Mouse (Mus musculus) layer of hippocampus, postnatal 25 days (tissue): ENCODE data around the gene Ly75. TPM values are rescaled to one million over a fixed set of nuclear protein-coding genes. Genes with fewer than 3 reads are reported as not detected.

Source experiments
- DNase-seq, 2 experiments: peaks; one replicate each; pipeline ENCODE4 v3.0.0; 2022; ENCODE audit warnings: mixed read lengths in 2 of 2, low spot score in 1 of 2; ENCODE audit errors: extremely low spot score in 1 of 2
- total RNA-seq, 2 experiments: library from RNA; stranded (reverse); gene quantifications; 2 replicates each; pipeline ENCODE4 v1.2.3; 2021

The Ly75 gene
- total RNA-seq, 2 experiments from 2014 or later = 1.1 to 1.2 TPM

DNA sequence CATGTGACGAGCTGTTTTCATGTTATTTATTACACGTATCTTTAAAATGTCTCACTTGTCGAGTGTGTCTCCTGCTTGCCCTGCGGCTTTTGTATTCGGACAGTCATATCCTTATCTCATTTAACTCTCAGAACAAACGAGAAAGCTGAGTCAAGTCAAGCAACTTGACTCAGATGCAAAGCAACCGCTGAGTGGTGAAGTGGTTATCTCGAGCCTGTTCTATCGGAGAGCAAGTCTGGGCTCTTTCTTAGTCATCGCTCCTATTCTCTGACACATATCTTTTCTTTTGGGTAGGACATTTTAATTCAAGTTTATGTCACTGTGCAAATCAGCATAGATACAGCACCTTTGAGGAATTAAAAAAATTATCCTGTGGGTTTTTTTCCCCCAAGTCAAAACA, 54.5 kb downstream of the Ly75 start:
- DNase-seq = no peak

DNA sequence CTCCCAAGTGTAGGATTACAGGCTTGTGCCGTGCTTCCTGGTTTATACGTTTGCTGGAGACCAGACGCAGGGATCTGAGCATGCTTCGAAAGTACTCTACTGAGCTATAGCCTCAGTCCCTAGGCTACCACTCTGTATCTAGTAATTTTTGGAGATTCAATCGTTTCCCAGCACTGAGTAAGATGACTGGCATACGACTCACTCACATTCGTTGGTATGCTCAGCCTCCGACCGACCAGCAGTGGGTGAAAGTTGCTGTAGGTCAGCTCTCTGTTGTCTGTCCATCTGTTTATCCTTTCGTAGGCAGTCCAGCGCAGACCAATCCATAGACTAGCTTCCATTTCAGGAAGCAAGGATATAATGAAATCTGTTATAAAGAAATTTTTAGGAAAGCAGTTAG, 55.5 kb downstream of the Ly75 start:
- no peak for DNase-seq

GRCm38 (mm10) chr2:60326948-60327347, 56.2 kb downstream of the Ly75 start:
- no peak for DNase-seq

DNA sequence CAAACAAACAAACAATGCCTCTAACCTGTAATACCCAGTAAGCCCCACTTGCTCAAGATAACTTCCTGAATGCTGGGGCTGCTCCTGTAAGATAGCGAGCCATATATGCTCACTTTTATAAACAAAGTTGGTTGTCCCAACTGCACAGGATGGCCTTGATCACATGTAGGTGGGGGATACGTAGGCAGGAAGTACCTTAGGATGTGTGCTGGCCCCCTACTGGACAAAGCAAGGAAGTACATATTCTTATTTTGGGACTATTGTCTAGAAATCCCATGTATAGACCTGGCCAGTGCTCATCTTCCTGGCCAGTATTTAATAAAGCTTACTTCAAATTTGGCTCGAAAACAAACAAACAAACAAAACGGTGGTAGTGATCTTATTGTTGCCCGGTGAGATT, 59.7 kb downstream of the Ly75 start:
- DNase-seq = no peak

- DNase-seq = no peak
Observed at GRCm38 (mm10) chr2:60322031-60322726, 60.9 kb downstream of the Ly75 start.

- no peak for DNase-seq
Observed at GRCm38 (mm10) chr2:60303796-60304195, 79.3 kb downstream of the Ly75 start.

DNA sequence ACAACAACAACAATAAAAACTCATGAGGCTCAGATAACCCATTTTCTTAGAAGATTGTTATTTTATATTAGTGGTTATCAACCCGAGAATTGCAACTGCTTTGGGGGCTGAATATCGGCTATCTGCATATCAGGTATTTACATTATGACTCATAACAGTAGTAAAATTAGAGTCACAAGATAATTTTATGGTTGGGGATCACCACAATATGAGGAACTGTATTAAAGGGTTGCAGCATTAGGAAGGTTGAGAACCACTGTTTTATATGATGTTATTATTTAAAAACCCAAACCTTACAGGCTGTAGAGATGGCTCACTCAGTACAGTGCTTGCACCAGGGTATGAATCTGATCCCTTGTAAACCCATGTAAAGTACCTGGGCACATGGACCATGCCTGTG, 83.8 kb downstream of the Ly75 start:
- no peak for DNase-seq

- no peak for DNase-seq
Observed at GRCm38 (mm10) chr2:60298266-60298665, 84.8 kb downstream of the Ly75 start.

DNA sequence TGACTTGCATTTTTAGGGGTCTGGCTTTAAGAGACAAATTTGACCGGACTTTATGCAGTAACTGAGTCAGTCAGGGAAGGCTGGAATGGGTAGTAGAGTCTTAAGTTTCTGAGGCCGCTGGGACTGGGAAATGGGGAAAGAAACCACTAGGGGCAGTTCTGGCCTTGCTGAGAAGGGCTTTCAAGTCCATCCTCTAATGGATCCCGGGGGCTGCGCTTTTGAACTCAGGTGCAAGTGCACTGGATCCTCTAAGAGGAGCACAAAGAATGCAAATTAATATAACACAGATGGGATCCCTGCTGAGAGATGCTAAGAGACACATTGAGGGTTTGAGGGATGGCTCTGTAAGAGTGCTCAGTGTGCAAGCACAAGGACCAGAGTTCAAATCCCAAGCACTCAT, 91.7 kb downstream of the Ly75 start:
- no peak for DNase-seq

DNA sequence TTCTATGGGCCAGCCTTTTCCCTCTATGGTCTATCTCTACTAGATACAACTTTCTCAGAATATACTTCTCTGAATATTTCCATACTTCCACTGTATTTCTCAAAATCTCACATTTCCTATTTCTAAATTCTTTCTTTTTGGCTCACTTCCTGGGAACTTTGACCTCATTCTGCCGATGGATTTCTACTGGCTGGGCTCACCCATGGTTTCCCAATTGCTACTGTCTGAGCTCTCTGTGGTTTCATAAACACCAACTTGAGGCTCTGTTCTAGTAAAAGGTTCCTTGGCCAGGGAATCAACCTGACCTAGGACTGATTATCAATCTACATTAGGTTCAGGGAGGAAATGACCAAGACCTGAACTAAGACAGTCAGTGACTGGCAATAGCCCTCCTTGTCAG, 93.7 kb downstream of the Ly75 start:
- DNase-seq = no peak

DNA sequence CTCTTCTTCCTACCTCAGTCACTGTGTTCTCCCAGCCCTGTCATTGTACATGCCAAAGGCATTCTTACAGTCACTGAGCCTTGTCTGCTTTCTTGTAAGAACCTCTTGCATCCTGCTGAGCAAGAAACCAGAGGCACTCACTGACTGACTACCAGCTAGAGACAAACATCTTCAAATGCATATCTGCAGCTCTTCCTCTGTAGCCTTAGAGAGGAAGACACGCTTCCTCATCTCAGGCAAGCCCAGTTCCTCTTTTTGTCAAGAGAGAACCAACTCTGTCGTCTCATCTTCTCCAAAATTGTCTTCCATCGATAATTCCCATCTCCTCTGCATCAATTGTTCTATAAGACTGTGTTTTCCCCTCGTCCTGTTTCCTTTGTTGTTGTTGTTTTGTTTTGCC, 94.5 kb downstream of the Ly75 start:
- no peak for DNase-seq

- no peak for DNase-seq
Observed at GRCm38 (mm10) chr2:60285107-60285617, 97.9 kb downstream of the Ly75 start.

GRCm38 (mm10) chr2:60284467-60284821, 98.7 kb downstream of the Ly75 start, which contains the start of gene Cd302:
TSS of gene Cd302 (minus strand) at chr2:60284488.
- no peak for DNase-seq

GRCm38 (mm10) chr2:60283751-60284466, 99.2 kb downstream of the Ly75 start:
- DNase-seq = peak; percentile 42 to 53

- DNase-seq = no peak
Observed at GRCm38 (mm10) chr2:60283208-60283750, 99.8 kb downstream of the Ly75 start.

GRCm38 (mm10) chr2:60282625-60283024, 100.5 kb downstream of the Ly75 start:
- no peak for DNase-seq

DNA sequence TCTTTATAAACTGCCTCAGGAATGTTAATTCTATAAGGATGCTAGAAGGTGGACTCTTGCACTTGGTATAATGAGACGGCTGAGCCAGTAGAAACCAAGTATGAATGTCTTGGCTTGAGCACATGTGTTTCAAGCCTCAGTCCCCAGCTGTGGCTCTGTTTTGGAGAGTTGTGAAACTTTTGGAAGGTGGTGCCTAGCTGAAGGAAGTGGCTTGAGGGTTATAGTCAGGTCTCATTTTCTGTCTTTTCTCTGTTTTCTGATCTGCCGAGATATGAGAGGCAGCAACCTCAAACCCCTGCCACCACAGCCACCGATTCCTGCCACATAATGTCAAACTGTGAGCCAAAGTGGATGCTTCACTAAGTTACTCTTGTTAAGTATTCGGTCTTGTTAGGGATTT, 104.5 kb downstream of the Ly75 start:
- no peak for DNase-seq

- no peak for DNase-seq
Observed at GRCm38 (mm10) chr2:60269856-60270479, 113.1 kb downstream of the Ly75 start.

DNA sequence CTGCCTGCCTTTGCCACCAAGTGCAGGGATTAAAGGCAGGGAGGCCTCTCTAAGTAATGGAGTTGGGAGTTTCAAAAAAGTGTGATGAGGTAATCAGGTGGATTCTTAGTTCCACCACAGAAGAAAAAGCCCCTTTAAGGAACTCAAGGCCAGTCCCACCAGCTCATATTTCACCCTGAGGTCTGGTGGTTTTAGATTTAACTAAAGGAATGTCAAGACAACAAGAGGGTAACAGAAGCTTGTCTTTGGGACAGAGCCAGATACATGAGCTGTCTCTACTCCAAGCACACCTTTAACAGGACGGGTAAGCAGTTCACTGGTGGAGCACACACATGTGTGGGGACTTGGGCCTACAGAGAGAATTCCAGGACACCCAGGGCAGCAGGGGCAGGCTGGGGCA, 115.5 kb downstream of the Ly75 start:
- DNase-seq = no peak

DNA sequence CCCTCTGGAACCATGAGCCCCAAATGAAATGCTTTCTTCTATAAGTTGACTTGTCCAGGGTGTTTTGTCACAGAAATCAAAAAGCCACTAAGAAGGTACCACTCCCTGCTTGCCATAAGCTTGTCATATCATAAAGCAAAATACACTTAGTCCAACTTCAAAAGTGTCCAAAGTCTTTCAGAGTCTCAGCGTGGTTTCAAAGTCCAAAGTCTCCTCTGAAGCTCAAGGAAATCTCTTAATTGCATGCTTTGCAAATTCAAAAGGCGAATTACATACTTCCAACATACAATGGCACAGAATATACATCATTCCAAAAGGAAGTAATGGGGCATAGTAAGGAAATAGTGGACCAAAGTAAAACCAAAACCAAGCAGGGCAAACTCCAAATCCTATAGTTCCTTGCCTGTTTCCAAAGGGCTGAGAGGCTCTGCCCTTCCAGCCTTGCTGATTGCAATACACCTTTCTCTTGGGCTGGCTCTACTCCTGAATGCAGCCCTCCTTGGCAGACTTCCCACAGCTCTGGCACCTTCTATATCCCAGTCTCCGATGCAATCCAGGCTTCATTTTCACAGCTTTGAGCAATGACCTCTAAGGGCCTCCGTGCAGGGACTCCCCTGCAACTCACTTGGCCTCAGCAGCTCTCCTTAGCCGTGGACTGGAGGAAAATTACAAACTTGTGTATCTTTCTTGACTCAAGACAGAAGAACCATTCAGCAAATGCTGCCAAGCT, 122.3 kb downstream of the Ly75 start:
- DNase-seq = no peak

GRCm38 (mm10) chr2:60259186-60259585, 123.9 kb downstream of the Ly75 start:
- DNase-seq = no peak
